Mouse (Mus musculus) adrenal gland, postnatal 10 days (tissue): Measurements from ENCODE around the gene Hist1h1d. TPM values are rescaled to one million over a fixed set of nuclear protein-coding genes. Genes with fewer than 3 reads are reported as not detected.
"Not testable (repeated sequence)": the region's sequence is repeated elsewhere in the genome, so short reads cannot be mapped to it uniquely, and the experiment has no call there.

Experiments
- DNase-seq: peaks from one replicate; pipeline ENCODE4 v3.0.0; 2021; ENCODE audit warnings: mixed read lengths
- total RNA-seq, 2 experiments: library from RNA; stranded (reverse); gene quantifications; 2 replicates each; pipeline ENCODE4 v1.2.3; 2021

Gene Hist1h1d
- total RNA-seq, 2 experiments from 2014 or later, result 27.8 to 32.6 TPM

DNA sequence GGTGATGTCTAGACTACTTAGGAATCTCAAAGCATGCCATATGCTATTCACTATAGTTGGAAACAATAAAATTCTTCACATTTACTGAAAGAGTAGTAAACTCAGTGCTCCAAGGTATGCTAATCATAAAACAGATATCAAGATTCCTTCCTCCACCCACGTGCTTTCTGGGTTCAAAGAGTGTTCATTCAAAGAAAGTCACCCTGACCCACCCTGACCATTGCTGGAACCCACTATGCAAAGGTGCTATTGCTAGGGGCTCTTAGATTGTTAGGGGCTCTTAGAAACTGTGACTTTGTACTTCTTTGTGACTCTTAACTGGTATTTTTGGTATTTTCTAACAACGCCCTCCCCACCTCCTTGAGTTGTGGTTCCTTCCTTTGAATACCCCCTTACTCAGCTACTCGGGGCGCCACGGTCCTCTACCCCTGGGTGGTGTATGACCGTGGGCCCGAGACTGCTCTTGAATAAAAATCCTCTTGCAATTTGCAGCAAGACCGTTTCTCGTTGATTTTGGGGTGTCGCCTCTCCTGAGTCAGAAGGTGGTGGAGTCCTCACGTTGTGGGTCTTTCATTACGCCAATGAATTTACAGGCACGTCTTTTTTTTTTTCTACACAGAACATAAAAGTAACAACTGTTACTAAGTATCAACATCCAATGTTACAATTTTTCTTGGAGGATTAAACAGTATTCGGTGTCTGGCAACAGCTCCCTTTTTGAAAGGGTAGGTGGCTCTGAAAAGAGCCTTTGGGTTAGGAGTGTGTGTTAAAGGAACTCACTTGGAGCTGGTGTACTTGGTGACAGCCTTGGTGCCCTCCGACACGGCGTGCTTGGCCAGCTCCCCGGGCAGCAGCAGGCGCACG lies 20.2 kb downstream of the Hist1h1d start:
- not testable (repeated sequence) for DNase-seq

DNA sequence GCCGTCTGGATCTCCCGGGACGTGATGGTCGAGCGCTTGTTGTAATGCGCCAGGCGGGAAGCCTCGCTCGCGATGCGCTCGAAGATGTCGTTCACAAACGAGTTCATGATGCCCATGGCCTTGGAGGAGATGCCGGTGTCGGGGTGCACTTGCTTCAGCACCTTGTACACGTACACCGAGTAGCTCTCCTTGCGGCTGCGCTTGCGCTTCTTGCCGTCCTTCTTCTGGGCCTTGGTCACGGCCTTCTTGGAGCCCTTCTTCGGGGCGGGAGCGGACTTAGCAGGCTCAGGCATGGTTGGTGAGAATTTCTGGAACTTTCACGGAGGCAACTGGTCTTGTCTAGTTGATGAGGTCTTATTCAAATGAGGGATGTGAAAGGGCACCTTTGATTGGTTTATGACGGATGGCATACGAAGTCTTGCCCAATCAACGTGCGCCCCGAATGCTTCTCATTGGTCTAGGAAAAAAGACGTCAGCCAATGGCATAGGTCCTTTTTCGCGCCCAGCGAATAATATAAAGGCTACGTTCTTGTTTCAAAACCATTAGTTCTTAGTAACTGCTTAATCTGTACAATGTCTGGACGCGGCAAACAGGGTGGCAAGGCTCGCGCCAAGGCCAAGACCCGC lies 20.9 kb downstream of the Hist1h1d start, which contains the start of the genes Hist1h2bf and Hist1h2ad:
Hist1h2bf (minus strand) TSS at position 299 of the 627 bp plus-strand sequence.
Hist1h2ad (plus strand) TSS at position 484 of the 627 bp plus-strand sequence.
- peak; percentile 88 for DNase-seq

DNA sequence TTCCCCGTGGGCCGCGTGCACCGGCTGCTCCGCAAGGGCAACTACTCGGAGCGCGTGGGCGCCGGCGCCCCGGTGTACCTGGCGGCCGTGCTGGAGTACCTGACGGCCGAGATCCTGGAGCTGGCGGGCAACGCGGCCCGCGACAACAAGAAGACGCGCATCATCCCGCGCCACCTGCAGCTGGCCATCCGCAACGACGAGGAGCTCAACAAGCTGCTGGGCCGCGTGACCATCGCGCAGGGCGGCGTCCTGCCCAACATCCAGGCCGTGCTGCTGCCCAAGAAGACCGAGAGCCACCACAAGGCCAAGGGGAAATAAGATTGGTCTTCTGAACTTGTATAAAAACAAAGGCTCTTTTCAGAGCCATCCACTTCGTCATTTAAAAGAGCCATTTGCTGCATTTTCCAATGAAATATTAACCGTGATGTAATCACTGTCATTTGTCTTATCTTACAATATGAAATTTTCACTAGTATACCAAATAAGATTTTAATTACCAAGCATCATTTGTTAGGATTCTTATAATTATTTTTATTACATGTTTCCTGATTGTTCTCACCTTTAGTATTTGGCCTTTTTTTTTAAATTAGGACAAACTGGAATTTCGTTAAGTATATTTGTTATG lies 21.6 kb downstream of the Hist1h1d start:
- not testable (repeated sequence) for DNase-seq

DNA sequence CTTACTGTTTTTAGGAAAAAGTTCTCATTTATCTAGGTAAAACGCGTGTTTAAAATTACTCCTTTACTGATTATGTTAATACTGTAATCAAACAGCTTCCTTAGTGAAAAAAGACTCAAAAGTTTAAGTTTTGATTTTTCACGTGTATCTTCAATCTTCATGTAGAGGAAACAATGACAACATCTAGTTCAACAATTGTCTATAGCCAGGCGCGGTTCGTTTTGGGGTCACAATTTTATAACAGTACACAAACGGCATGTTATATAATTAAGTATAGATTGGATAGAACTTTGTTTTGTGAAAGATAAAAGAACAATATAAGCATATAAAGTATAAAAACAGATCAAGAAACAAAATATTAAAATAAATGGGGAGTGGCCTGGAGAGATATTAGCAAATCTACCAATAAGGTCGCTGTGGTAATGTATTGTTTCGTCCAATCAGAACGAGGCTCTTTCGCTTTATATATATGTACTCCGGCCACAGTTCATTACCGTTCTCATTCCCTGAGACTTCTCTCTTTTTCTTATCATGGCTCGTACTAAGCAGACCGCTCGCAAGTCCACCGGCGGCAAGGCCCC lies 22.3 kb downstream of the Hist1h1d start, which contains the start of gene Hist1h3d:
Hist1h3d (plus strand) TSS at position 493 of the 581 bp plus-strand sequence.
- DNase-seq, result peak; percentile 56

DNA sequence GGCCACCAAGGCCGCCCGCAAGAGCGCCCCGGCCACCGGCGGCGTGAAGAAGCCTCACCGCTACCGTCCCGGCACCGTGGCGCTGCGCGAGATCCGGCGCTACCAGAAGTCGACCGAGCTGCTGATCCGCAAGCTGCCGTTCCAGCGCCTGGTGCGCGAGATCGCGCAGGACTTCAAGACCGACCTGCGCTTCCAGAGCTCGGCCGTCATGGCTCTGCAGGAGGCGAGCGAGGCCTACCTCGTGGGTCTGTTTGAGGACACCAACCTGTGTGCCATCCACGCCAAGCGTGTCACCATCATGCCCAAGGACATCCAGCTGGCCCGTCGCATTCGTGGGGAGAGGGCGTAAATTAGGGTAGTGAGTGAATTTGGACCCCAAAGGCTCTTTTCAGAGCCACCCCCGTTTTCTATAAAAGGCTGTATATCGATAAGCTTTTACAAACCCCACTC lies 22.8 kb downstream of the Hist1h1d start:
- DNase-seq, result not testable (repeated sequence)

DNA sequence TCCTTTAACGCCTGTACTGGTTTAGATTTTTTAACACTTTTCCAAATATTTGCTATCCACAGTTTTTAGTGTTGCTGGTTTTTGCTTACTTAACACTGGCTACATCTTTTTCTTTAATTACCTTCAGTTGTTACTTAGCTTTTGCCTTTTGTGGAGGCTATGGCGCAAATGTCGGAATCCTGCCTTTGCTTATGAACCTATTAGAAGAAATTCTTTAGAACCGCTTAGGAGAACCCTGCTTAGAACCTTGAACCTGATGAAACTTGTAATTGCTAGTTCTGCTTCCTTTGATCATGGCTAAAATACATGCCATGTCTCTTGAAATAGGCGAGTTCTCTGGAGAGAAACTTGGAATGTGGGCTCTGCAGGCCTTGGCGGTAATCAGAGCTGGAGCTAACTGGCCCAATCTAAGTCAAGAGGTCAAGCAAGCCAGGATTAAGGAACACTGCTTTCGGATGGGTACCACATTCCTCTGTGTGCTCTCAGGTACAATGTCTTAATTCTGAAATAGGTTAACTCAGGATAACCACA lies 23.4 kb downstream of the Hist1h1d start:
- no peak for DNase-seq

DNA sequence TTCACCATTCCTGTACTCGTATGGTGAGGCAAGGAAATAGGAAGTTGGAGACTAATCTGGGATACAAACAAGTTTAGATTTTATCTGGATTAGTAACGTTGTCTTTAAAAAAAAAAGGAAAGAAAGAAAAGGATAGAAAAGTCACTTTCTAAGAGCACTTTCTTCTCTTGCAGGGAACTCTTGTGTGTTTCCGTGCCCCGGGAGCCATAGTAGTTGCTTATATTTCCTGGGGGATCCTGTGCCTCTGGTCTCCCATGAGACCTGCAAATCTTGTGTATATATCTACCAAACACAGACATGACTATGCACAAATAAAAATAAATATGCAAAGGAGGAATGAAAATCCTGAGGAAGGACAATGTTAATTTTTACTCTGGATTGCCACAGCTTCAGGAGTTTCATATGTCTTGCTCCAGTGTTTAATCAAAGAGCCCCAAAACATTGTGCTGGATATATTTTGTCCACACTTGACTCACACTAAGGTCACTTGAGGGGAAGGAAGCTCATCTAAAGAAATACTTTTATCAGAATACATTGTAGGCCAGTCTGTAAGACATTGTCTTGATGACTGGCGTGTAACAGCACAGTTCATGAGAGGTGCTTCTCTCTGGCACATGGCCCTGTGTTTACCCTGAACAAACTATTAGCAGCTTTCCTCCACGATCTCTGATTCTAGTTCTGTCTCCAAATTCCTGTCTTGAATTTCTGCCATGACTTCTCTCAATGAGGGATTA lies 24.0 kb downstream of the Hist1h1d start:
- no peak for DNase-seq

DNA sequence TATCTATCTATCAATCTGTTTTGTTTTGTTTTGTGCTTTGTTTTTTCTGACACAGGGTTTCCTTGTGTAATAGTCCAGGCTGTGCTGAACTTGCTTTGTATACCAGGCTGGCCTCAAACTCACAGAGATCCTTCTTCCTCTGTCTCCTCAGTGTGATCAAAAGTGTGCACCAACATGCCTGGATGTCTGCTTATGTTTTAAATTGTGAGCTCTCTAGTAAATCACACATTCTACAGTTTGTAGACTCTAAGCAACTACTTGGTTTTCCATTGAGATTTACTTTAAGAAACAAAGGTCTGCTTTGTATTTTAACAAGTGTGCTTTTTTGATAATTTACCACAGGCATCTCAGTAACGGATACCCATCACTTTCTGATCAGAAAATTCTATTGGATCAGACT lies 24.8 kb downstream of the Hist1h1d start:
- DNase-seq, result no peak

DNA sequence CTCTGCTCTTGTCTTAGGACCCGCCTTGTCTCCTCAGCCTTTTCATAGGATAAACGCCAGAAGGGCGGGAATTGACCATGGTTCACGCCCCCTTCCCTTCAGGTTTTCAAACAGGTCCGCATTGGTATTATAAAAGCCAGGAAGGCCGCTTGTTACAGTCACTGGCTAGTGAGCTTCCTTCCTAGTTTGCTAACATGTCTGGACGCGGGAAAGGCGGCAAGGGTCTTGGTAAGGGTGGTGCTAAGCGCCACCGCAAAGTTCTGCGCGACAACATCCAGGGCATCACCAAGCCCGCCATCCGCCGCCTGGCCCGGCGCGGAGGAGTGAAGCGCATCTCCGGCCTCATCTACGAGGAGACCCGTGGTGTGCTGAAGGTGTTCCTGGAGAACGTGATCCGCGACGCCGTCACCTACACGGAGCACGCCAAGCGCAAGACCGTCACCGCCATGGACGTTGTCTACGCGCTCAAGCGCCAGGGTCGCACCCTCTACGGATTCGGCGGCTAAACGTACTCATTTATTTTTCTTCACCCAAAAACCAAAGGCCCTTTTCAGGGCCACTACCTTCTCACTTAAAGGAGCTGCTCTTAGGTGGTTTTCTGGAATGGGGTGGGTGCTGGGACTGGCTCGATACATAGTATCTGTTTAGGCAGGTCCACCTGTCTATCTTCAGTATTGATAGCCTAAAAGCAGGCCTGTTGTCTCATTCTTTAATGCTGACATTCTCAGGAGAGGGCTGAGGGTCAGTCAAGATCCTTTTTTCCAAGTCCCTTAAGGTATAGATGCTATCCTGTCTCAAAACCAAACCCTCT lies 28.6 kb downstream of the Hist1h1d start, which contains the start of gene Hist1h4d:
Hist1h4d (plus strand) TSS at position 191 of the 811 bp plus-strand sequence.
- peak; percentile 97 for DNase-seq

DNA sequence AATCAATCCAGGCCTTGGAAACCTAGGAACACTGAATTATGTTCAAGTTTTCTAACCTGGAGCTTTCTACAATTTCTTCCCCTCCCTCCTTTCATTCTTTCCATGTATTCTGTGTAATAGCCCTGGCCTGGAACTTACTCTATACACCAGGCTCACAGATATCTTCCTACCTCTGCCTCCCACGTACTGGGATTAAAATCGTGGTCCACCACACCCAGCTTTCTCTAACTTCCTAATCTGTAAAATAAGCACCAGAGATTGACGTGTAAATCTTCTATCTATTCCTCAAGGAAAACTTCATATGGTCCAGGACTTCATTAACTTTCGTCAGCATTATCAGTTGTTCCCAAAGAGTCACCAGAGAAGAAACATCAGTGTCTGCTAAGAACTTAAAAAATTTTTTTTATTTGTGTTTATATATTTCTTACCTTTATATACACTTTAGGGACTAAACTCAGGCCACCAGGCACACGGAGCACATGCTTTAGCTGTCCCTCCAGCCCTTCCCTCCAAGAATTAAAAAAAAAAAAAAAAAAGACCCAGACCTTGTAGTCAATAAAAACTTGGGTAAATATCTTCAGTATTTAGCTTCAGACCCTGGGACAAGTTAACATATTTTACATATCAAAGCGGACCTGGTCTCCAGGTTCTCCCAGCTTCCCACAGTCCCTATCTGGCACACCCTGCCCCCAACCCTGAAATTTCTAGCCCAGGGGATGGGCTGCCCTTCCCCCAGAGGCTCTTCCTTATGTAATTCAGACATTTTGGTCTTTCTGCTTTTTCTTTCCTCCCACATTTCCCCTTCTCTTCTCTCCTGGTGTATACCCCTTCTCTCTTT lies 29.4 kb downstream of the Hist1h1d start:
- DNase-seq, result no peak

DNA sequence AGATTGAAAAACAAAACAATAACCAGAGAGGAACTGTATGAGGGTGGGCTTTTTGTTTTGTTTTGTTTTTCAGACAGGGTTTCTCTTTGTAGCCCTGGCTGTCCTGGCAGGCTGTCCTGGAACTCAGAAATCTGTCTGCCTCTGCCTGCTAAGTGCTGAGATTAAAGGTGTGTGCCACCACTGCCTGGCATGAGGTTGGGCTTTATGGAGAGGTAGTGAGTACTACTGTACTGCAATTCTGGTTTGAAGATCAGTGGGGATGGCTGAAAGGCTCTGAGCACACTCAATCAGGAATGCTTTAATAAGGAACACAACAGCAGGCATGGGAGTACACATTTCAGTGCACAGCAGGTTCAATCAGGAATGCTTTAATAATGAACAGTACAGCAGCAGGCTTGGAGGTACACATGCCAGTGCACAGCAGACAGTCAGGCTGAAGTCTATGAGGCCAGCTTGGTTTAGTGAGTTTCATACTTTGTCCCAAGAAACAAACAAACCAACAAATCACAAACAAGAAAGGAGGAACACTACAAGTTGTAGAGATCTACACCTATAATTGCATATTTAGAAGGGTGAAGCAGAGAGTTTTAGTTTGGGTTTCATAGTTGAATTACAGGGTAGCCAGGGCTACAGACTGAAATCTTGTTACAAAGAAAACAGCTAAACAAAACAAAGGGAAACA lies 30.5 kb downstream of the Hist1h1d start:
- DNase-seq, result no peak

DNA sequence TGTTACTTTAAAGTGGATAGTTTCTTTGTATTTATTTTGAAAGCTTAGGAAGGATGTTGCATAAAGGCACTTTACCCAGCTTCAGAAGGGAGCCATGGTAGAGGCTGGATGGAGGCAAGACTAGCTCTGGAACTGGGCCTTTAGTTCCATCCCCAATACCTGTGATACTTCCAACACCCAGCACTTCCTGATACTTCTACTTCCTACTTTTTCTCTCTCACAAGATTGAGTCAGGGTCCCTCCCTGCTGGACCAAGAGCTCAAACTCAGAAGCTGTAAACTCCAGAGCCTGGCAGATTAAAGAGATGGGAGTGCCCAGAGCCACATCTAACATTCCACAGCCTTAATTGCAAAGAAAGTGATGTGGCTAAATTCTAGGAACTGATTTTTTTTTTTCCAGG lies 31.3 kb downstream of the Hist1h1d start:
- no peak for DNase-seq

DNA sequence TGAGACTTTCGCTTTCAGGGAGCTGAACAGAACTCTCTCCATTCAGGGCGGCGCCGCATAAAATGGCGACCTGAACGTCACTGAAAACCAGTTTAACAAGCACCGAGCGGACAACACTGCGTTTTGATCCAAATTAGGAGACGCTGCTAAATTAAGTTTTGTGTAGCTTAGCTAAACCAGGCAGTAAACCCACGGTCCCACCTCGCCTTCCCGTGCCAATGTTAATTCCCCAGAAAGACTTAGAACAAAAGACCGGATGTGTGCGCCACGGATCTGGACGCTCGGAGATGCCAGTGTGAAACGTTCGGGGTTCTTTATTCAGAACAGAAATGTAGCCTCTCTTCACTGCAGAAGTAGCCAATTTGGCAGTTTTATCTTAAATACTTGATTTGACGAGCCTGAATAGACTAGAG lies 32.0 kb downstream of the Hist1h1d start:
- DNase-seq, result peak; percentile 76

DNA sequence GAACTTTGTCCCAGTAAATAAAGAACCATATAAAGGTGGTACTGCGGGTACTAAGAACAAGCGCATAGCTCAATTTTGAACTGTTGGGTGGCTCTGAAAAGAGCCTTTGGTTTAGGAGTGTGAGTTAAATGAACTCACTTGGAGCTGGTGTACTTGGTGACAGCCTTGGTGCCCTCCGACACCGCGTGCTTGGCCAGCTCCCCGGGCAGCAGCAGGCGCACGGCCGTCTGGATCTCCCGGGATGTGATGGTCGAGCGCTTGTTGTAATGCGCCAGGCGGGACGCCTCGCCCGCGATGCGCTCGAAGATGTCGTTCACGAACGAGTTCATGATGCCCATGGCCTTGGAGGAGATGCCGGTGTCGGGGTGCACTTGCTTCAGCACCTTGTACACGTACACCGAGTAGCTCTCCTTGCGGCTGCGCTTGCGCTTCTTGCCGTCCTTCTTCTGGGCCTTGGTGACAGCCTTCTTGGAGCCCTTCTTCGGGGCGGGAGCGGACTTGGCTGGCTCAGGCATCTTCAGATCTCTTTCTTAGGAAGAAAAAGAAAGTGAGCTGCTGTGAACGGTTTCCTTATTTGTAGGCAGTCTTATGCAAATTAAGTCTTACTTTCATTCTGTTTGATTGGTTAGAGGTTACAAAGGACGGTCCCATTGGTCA lies 32.5 kb downstream of the Hist1h1d start:
- DNase-seq, result peak; percentile 64

DNA sequence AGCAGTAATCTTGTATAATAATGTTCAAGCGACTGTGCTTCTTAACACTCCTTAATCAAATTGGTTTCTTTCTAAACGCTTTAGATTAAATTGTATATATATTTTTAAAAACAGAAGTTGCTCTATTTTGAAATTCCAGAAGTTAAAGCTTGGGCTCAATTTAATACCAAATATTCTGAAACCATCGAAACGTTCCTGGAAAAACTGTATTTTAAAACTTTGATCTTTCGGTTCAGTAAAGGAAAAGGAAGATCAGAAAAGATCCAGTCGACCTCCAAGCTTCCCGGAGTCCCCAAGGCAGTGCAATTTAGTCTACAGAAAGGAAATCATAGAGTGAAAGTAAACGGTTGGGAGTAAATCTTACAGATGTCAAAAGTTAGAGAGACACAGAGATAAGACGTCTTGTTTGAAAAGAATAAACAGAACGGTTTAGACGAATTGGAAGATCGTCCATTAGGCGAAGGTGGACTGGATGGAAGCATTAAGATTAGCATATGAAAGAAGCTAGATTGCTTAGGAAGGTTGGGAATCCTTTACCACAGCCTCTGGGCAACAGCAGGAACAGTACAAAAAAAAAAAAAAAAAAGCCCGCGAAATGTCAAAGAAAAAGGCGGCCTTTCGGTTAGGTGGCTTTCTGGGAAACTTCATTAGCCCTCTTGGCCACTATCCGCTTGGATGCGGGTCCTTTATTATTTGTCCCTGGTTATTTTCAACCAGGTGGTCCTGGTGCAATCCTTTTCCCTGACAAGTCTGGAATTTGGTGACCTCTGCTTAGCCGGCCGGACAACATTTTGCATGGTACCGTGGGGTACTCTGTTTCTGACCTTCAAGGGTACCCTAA lies 33.3 kb downstream of the Hist1h1d start:
- no peak for DNase-seq

DNA sequence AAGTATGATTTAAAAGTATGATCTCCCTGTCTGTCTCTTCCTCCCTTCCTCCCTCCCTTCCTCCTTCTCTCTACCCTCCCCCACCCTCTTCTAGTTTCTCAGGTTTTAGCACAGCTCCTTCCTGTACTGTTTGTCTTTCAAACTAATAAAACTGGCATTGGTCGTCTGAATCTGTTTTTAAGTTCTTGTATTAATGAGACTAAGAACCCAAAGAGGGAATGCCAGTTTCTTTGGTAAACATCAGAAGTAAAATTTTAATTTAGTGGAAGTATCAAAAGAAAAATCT lies 33.8 kb downstream of the Hist1h1d start:
- DNase-seq, result no peak

DNA sequence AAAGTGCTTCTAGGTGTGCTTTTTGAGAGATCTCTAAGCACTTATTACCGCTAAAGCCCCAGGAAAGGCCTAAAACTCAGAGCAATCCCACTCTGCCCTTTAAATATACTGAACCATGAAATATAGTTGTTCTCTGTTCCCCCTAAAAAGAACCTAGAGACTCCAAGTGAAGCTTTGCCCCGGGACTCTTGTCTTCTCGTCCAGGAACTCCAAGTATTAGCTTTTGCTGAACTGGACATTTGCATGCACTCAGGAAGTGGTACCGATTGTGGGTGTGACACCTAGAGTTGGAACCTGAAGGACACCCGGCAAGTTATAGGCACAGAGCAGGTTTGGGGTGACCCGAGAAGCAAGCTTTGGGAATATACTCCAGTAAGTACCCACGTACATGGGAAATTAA lies 38.1 kb downstream of the Hist1h1d start:
- DNase-seq, result no peak

DNA sequence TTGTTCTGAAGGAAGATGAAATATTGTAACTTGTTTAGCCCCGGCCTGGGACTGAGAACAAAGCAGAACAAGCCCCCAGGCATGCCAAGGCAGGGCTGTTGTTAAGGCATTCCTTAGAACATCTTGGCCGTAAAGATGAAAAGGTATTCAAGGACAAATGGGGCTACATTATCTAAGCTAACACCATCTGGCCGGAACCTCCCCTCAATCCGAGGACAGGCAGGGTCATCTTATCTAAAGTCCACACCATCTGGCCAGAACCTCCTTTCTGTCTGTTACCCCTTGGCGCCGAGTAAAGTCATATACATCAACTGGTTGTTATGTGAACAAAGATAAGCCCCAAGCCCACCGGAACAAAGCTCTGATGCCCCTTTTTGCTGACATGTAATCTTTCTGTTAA lies 38.8 kb downstream of the Hist1h1d start:
- DNase-seq, result not testable (repeated sequence)
